Mouse (Mus musculus): ENCODE results near the gene Elmo2. TPM values are rescaled to one million over a fixed set of nuclear protein-coding genes. Genes with fewer than 3 reads are reported as not detected.

The Elmo2 gene
- polyA plus RNA-seq, 1 experiment from 2014 or later: 79.9 TPM

GRCm38 (mm10) chr2:165310818-165311425 lies 15.4 kb downstream of the Elmo2 start:
- Histone ChIP-seq H3K4me2 (no peak overlapping the region), H3K4me3 (ENCODE audit: low read depth, low read length) (no peak overlapping the region), H3K9me3 (ENCODE audit: control insufficient read depth, low read length) (no peaks in the 10 kb centered on the region), H3K36me3 (ENCODE audit: control insufficient read depth, insufficient read depth, low read length) (peaks cover 9% of the 10 kb centered on the region), H3K4me1 (ENCODE audit: control insufficient read depth, insufficient read depth, low read length) (peaks cover 31% of the 10 kb centered on the region), H3K27me3 (ENCODE audit: control insufficient read depth, insufficient read depth, low read length) (peaks cover 15% of the 10 kb centered on the region), H3K9ac (ENCODE audit: low read length) (no peak overlapping the region), H3K27ac (ENCODE audit: low read depth, low read length) (no peak overlapping the region)
- no peak for DNase-seq (ENCODE audit: low spot score, missing footprints)
- WGBS: 34% methylated on average over 13 of the region's 13 CpGs
- ATAC-seq (ENCODE audit: low FRiP score): 0 out of 2 replicates have a peak, but pooled peaks have one; percentile 15

- Histone ChIP-seq H3K36me3 (ENCODE audit: control insufficient read depth, insufficient read depth, low read length) (peaks cover 13% of the 10 kb centered on the region; the same call in 1 of the 2 replicates), H3K9ac (ENCODE audit: low read length) (no peak overlapping the region), H3K27ac (ENCODE audit: low read depth, low read length) (no peak overlapping the region), H3K4me1 (ENCODE audit: control insufficient read depth, insufficient read depth, low read length) (peaks cover 15% of the 10 kb centered on the region), H3K9me3 (ENCODE audit: control insufficient read depth, low read length) (no peaks in the 10 kb centered on the region), H3K4me3 (ENCODE audit: low read depth, low read length) (no peak overlapping the region), H3K4me2 (no peak overlapping the region), H3K27me3 (ENCODE audit: control insufficient read depth, insufficient read depth, low read length) (peaks cover 7% of the 10 kb centered on the region)
- 92% methylated on average over 6 of the region's 6 CpGs for WGBS
- no peak for DNase-seq (ENCODE audit: low spot score, missing footprints)
- no peak for ATAC-seq (ENCODE audit: low FRiP score)
These were observed 18.5 kb downstream of the Elmo2 start for GRCm38 (mm10) chr2:165307801-165308200.

- ATAC-seq (ENCODE audit: low FRiP score): no peak
- no peaks in the 10 kb centered on the region for H3K9me3 ChIP-seq (ENCODE audit: control insufficient read depth, low read length)
- no peak overlapping the region for H3K27ac ChIP-seq (ENCODE audit: low read depth, low read length)
- H3K27me3 ChIP-seq (ENCODE audit: control insufficient read depth, insufficient read depth, low read length): peaks cover 2% of the 10 kb centered on the region; the same call in 1 of the 2 replicates
- H3K36me3 ChIP-seq (ENCODE audit: control insufficient read depth, insufficient read depth, low read length): peaks cover 13% of the 10 kb centered on the region; the same call in 1 of the 2 replicates
- H3K4me1 ChIP-seq (ENCODE audit: control insufficient read depth, insufficient read depth, low read length): peaks cover 4% of the 10 kb centered on the region
- H3K4me2 ChIP-seq: no peak overlapping the region
- 91% methylated on average over 8 of the region's 8 CpGs for WGBS
- no peak overlapping the region for H3K4me3 ChIP-seq (ENCODE audit: low read depth, low read length)
- no peak overlapping the region for H3K9ac ChIP-seq (ENCODE audit: low read length)
- DNase-seq (ENCODE audit: low spot score, missing footprints): no peak
These were observed 20.8 kb downstream of the Elmo2 start for GRCm38 (mm10) chr2:165305438-165305837.

GRCm38 (mm10) chr2:165304819-165305218 lies 21.5 kb downstream of the Elmo2 start:
- Histone ChIP-seq H3K4me2 (no peak overlapping the region), H3K27me3 (ENCODE audit: control insufficient read depth, insufficient read depth, low read length) (no peaks in the 10 kb centered on the region), H3K9me3 (ENCODE audit: control insufficient read depth, low read length) (no peaks in the 10 kb centered on the region), H3K9ac (ENCODE audit: low read length) (no peak overlapping the region), H3K36me3 (ENCODE audit: control insufficient read depth, insufficient read depth, low read length) (peaks cover 13% of the 10 kb centered on the region; the same call in 1 of the 2 replicates), H3K4me3 (ENCODE audit: low read depth, low read length) (no peak overlapping the region), H3K27ac (ENCODE audit: low read depth, low read length) (no peak overlapping the region), H3K4me1 (ENCODE audit: control insufficient read depth, insufficient read depth, low read length) (no peaks in the 10 kb centered on the region)
- 85% methylated on average over 19 of the region's 19 CpGs for WGBS
- ATAC-seq (ENCODE audit: low FRiP score): no peak
- DNase-seq (ENCODE audit: low spot score, missing footprints): no peak

GRCm38 (mm10) chr2:165303354-165304012 lies 22.8 kb downstream of the Elmo2 start:
- H3K36me3 ChIP-seq (ENCODE audit: control insufficient read depth, insufficient read depth, low read length): peaks cover 13% of the 10 kb centered on the region; the same call in 1 of the 2 replicates
- ATAC-seq (ENCODE audit: low FRiP score) (no peak), DNase-seq (ENCODE audit: low spot score, missing footprints) (no peak)
- 86% methylated on average over 6 of the region's 6 CpGs for WGBS
- no peak overlapping the region for H3K4me3 ChIP-seq (ENCODE audit: low read depth, low read length)
- no peaks in the 10 kb centered on the region for H3K27me3 ChIP-seq (ENCODE audit: control insufficient read depth, insufficient read depth, low read length)
- no peak overlapping the region for H3K9ac ChIP-seq (ENCODE audit: low read length)
- no peak overlapping the region for H3K27ac ChIP-seq (ENCODE audit: low read depth, low read length)
- no peak overlapping the region for H3K4me2 ChIP-seq
- no peaks in the 10 kb centered on the region for H3K4me1 ChIP-seq (ENCODE audit: control insufficient read depth, insufficient read depth, low read length)
- no peaks in the 10 kb centered on the region for H3K9me3 ChIP-seq (ENCODE audit: control insufficient read depth, low read length)

- no peak for ATAC-seq (ENCODE audit: low FRiP score)
- H3K4me1 ChIP-seq (ENCODE audit: control insufficient read depth, insufficient read depth, low read length): no peaks in the 10 kb centered on the region
- H3K9ac ChIP-seq (ENCODE audit: low read length): no peak overlapping the region
- H3K27me3 ChIP-seq (ENCODE audit: control insufficient read depth, insufficient read depth, low read length): no peaks in the 10 kb centered on the region
- no peak overlapping the region for H3K4me3 ChIP-seq (ENCODE audit: low read depth, low read length)
- no peak overlapping the region for H3K27ac ChIP-seq (ENCODE audit: low read depth, low read length)
- no peak overlapping the region for H3K4me2 ChIP-seq
- no peaks in the 10 kb centered on the region for H3K9me3 ChIP-seq (ENCODE audit: control insufficient read depth, low read length)
- peaks cover 20% of the 10 kb centered on the region; the same call in 1 of the 2 replicates for H3K36me3 ChIP-seq (ENCODE audit: control insufficient read depth, insufficient read depth, low read length)
- WGBS: 52% methylated on average over 3 of the region's 3 CpGs
- no peak for DNase-seq (ENCODE audit: low spot score, missing footprints)
These were observed 24.9 kb downstream of the Elmo2 start for GRCm38 (mm10) chr2:165301409-165301808.

- ATAC-seq (ENCODE audit: low FRiP score): no peak
- Histone ChIP-seq H3K4me3 (ENCODE audit: low read depth, low read length) (no peak overlapping the region), H3K9me3 (ENCODE audit: control insufficient read depth, low read length) (no peaks in the 10 kb centered on the region), H3K36me3 (ENCODE audit: control insufficient read depth, insufficient read depth, low read length) (peaks cover 20% of the 10 kb centered on the region; the same call in 1 of the 2 replicates), H3K4me2 (no peak overlapping the region), H3K9ac (ENCODE audit: low read length) (no peak overlapping the region), H3K4me1 (ENCODE audit: control insufficient read depth, insufficient read depth, low read length) (no peaks in the 10 kb centered on the region), H3K27ac (ENCODE audit: low read depth, low read length) (no peak overlapping the region), H3K27me3 (ENCODE audit: control insufficient read depth, insufficient read depth, low read length) (no peaks in the 10 kb centered on the region)
- 78% methylated on average over 6 of the region's 6 CpGs for WGBS
- DNase-seq (ENCODE audit: low spot score, missing footprints): no peak
These were observed 25.4 kb downstream of the Elmo2 start for GRCm38 (mm10) chr2:165300885-165301284.

GRCm38 (mm10) chr2:165300424-165300823 lies 25.9 kb downstream of the Elmo2 start:
- H3K36me3 ChIP-seq (ENCODE audit: control insufficient read depth, insufficient read depth, low read length): peaks cover 20% of the 10 kb centered on the region; the same call in 1 of the 2 replicates
- no peak overlapping the region for H3K9ac ChIP-seq (ENCODE audit: low read length)
- no peaks in the 10 kb centered on the region for H3K4me1 ChIP-seq (ENCODE audit: control insufficient read depth, insufficient read depth, low read length)
- no peak overlapping the region for H3K4me2 ChIP-seq
- ATAC-seq (ENCODE audit: low FRiP score) (no peak), DNase-seq (ENCODE audit: low spot score, missing footprints) (no peak)
- no peaks in the 10 kb centered on the region for H3K27me3 ChIP-seq (ENCODE audit: control insufficient read depth, insufficient read depth, low read length)
- no peaks in the 10 kb centered on the region for H3K9me3 ChIP-seq (ENCODE audit: control insufficient read depth, low read length)
- no peak overlapping the region for H3K4me3 ChIP-seq (ENCODE audit: low read depth, low read length)
- H3K27ac ChIP-seq (ENCODE audit: low read depth, low read length): no peak overlapping the region
- 88% methylated on average over 8 of the region's 8 CpGs for WGBS

- Histone ChIP-seq H3K4me2 (no peak overlapping the region), H3K27ac (ENCODE audit: low read depth, low read length) (no peak overlapping the region), H3K4me3 (ENCODE audit: low read depth, low read length) (no peak overlapping the region), H3K9ac (ENCODE audit: low read length) (no peak overlapping the region), H3K9me3 (ENCODE audit: control insufficient read depth, low read length) (no peaks in the 10 kb centered on the region), H3K27me3 (ENCODE audit: control insufficient read depth, insufficient read depth, low read length) (no peaks in the 10 kb centered on the region), H3K36me3 (ENCODE audit: control insufficient read depth, insufficient read depth, low read length) (peaks cover 18% of the 10 kb centered on the region; the same call in 1 of the 2 replicates), H3K4me1 (ENCODE audit: control insufficient read depth, insufficient read depth, low read length) (no peaks in the 10 kb centered on the region)
- no peak for ATAC-seq (ENCODE audit: low FRiP score)
- DNase-seq (ENCODE audit: low spot score, missing footprints): no peak
- 90% methylated on average over 11 of the region's 11 CpGs for WGBS
These were observed 28.9 kb downstream of the Elmo2 start for GRCm38 (mm10) chr2:165297429-165297828.
